Mouse (Mus musculus) monocyte, adult 59 days (primary cell): ENCODE results near the gene Olfr1206. TPM values are rescaled to one million over a fixed set of nuclear protein-coding genes. Genes with fewer than 3 reads are reported as not detected.

Experiments
- total RNA-seq, 2 experiments: library from RNA; stranded (reverse); gene quantifications; one replicate each; pipeline ENCODE4 v1.2.4; 2023

The Olfr1206 gene
- not detected for total RNA-seq

GRCm38 (mm10) chr2:88862931-88863330 lies at the start of gene Olfr1206:
TSS of gene Olfr1206 (plus strand) at chr2:88863231.

GRCm38 (mm10) chr2:88814196-88814595 lies 48.8 kb upstream of the Olfr1206 start, which contains the start of gene Olfr1202:
TSS of gene Olfr1202 (plus strand) at chr2:88814496.

DNA sequence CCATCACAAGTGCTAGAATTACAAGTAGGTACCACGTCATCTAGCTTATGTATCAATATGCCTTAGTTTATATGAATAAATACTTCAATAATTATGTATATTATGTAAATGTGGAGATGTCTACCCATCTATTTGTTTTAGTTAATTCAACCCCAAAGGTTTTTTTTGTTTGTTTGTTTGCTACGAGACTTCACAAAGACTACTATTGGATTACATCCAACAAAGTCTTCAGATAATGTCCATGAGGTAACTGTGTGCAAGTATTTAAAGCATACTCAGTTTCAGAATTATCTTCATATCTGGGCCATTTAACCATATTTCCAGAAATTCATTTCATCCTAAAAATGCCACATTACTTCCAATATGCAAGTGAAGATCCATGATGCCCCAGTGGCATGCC lies 33.6 kb upstream of the Olfr1206 start, which contains the start of gene Olfr1205:
Gene Olfr1205 (plus strand): TSS at position 301 of the 400 bp plus-strand sequence.

GRCm38 (mm10) chr2:88848992-88849391 lies 14.0 kb upstream of the Olfr1206 start, which contains the start of gene Olfr1204:
TSS of gene Olfr1204 (plus strand) at chr2:88849292.

DNA sequence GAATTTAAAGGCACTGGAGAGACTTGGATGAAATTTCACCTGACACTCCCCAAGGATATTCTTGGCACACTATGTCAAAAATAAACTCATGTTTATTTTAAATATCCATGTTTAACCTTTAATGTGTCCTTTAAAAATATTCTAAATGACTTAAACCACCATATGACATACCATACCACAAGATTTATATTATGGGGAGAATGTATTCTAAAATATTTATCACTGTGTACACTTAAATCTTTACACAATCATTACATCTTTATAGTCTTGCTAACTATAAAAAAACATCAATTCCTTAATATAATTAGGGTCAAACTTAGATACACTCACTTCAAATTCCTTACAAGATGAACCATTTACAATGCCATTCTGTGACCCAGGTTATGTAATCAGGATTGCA lies 39.2 kb downstream of the Olfr1206 start, which contains the start of gene Olfr1208:
Gene Olfr1208 (minus strand): TSS at position 101 of the 400 bp plus-strand sequence.

DNA sequence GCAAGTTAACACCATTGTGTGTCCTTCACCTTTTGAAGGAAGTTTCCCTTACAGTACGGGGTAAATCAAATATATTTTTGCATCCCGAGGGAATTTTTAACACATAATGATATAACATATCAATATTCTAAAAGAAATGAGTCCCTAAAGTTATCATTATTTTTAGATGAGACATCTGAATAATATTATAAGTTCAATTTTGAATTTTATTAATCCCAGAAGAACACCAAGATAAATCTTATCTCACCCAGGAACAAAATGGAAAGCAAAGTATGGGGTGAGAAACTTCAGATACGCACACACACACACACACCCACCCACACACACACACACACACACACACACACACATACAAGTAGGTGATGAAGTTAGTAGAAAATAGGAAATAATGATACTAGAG lies 52.0 kb downstream of the Olfr1206 start, which contains the start of gene Olfr1209:
Gene Olfr1209 (minus strand): TSS at position 101 of the 400 bp plus-strand sequence.

Other genes starting within 250 kb of the Olfr1206 start
- not detected for gene Olfr1191-ps1, start 222.7 kb upstream of the Olfr1206 start, total RNA-seq
- not detected for gene Olfr1192-ps1, start 214.7 kb upstream of the Olfr1206 start, total RNA-seq
- not detected for gene Olfr1193, start 187.6 kb upstream of the Olfr1206 start, total RNA-seq
- not detected for gene Olfr1195, start 174.0 kb upstream of the Olfr1206 start, total RNA-seq
- not detected for gene Olfr1196, start 158.6 kb upstream of the Olfr1206 start, total RNA-seq
- gene Olfr1197, start 130.9 kb upstream of the Olfr1206 start, total RNA-seq: not detected
- gene Olfr1198, start 111.9 kb upstream of the Olfr1206 start, total RNA-seq: not detected
- not detected for gene Olfr1199, start 102.8 kb upstream of the Olfr1206 start, total RNA-seq
- gene Olfr1200, start 92.7 kb upstream of the Olfr1206 start, total RNA-seq: not detected
- gene Olfr1201, start 70.2 kb upstream of the Olfr1206 start, total RNA-seq: not detected
- gene Olfr1202, start 48.7 kb upstream of the Olfr1206 start, total RNA-seq: not detected
- gene Olfr1205, start 33.5 kb upstream of the Olfr1206 start, total RNA-seq: not detected
- not detected for gene Olfr1204, start 13.9 kb upstream of the Olfr1206 start, total RNA-seq
- gene Olfr1208, start 39.1 kb downstream of the Olfr1206 start, total RNA-seq: not detected
- gene Olfr1209, start 51.9 kb downstream of the Olfr1206 start, total RNA-seq: not detected
- gene Olfr1211, start 74.9 kb downstream of the Olfr1206 start, total RNA-seq: not detected
- gene Olfr1212, start 90.7 kb downstream of the Olfr1206 start, total RNA-seq: not detected
- gene Gm13762, start 117.0 kb downstream of the Olfr1206 start, total RNA-seq: not detected
- not detected for gene Olfr1214, start 129.4 kb downstream of the Olfr1206 start, total RNA-seq
- not detected for gene Olfr1215, start 143.7 kb downstream of the Olfr1206 start, total RNA-seq
- not detected for gene Olfr1216, start 155.1 kb downstream of the Olfr1206 start, total RNA-seq
- gene Olfr1217, start 168.8 kb downstream of the Olfr1206 start, total RNA-seq: not detected
- not detected for gene Olfr1218, start 198.0 kb downstream of the Olfr1206 start, total RNA-seq
- not detected for gene Olfr1219, start 220.3 kb downstream of the Olfr1206 start, total RNA-seq
- not detected for gene Olfr1220, start 243.6 kb downstream of the Olfr1206 start, total RNA-seq